Comparison of ENCODE assay signal across 22 mouse cellular contexts in genomic region chr13:41515749-41516148, GRCm38 (mm10). TPM values are rescaled to one million over a fixed set of nuclear protein-coding genes. Genes with fewer than 3 reads are reported as not detected.
A peak's percentile ranks its signal among the peaks of the same experiment; 100 is the strongest.
DNase-seq lines count a peak whose midpoint lies in the region; ATAC-seq and TF ChIP-seq lines count a peak whose summit lies in the region.
"Had no signal": no experiment of that assay in that cellular context is flagged by ENCODE, and none has a peak within 500 bp of the region (broad histone marks: within the 10 kb centered on the region; RNA-seq: fewer than 3 reads in every experiment).

No protein-coding gene starts in this region.

- no peaks in the 10 kb centered on the region for H3K79me2 ChIP-seq in CH12.LX (replicated peaks; ENCODE audit: control insufficient read depth, extremely low read depth, insufficient read depth, poor library complexity, severe bottlenecking)

- no peak overlapping the region for H3K4me2 ChIP-seq in CH12.LX (ENCODE audit: insufficient read depth, low read depth, poor library complexity, severe bottlenecking)
- H3K4me2 ChIP-seq in kidney, embryonic 14.5 days (replicated peaks; ENCODE audit: low read depth, low read length), result no peak overlapping the region
- H3K4me2 ChIP-seq: forebrain, embryonic 13.5 days; heart, embryonic 11.5 days; hindbrain, embryonic 12.5 days; hindbrain, embryonic 15.5 days had no signal

- no peaks in the 10 kb centered on the region for H3K9me3 ChIP-seq in CH12.LX (replicated peaks; ENCODE audit: low read length)
- no peaks in the 10 kb centered on the region for H3K9me3 ChIP-seq in kidney, embryonic 14.5 days (ENCODE audit: control insufficient read depth, low read length)
- H3K9me3 ChIP-seq: embryonic facial prominence, embryonic 13.5 days; forebrain, embryonic 10.5 days; forebrain, embryonic 13.5 days; G1E; hindbrain, embryonic 12.5 days; hindbrain, embryonic 15.5 days had no signal

- H3K27me3 ChIP-seq in CH12.LX (replicated peaks), result no peaks in the 10 kb centered on the region
- H3K27me3 ChIP-seq in kidney, embryonic 14.5 days (ENCODE audit: control insufficient read depth, insufficient read depth, low read length), result no peaks in the 10 kb centered on the region
- H3K27me3 ChIP-seq: forebrain, embryonic 13.5 days; hindbrain, embryonic 12.5 days; hindbrain, embryonic 15.5 days; Patski had no signal

- no peak for TF ChIP-seq RAD21 in CH12.LX (IDR thresholded peaks at IDR 0.05; ENCODE audit: low read depth, low read length)

- no peak overlapping the region for H3K9ac ChIP-seq in CH12.LX (ENCODE audit: insufficient read depth, low read depth)
- H3K9ac ChIP-seq in kidney, embryonic 14.5 days (ENCODE audit: low read depth, low read length), result no peak overlapping the region
- H3K9ac ChIP-seq: embryonic facial prominence, embryonic 13.5 days; forebrain, embryonic 13.5 days; hindbrain, embryonic 12.5 days; hindbrain, embryonic 15.5 days had no signal

- no peak overlapping the region for H3K4me3 ChIP-seq in CH12.LX (replicated peaks in 1 of 3; ENCODE audit: low read depth in 2 of 3, low read length in 2 of 3, poor library complexity in 1 of 3)
- no peak overlapping the region for H3K4me3 ChIP-seq in kidney, embryonic 14.5 days (ENCODE audit: low read length)
- H3K4me3 ChIP-seq: embryonic facial prominence, embryonic 13.5 days; forebrain, embryonic 10.5 days; forebrain, embryonic 13.5 days; hindbrain, embryonic 12.5 days; hindbrain, embryonic 15.5 days had no signal

- H3K27ac ChIP-seq in CH12.LX (ENCODE audit: insufficient read depth, low read depth), result no peak overlapping the region
- no peak overlapping the region for H3K27ac ChIP-seq in kidney, embryonic 14.5 days (ENCODE audit: low read depth, low read length)
- H3K27ac ChIP-seq: embryonic facial prominence, embryonic 13.5 days; forebrain, embryonic 10.5 days; forebrain, embryonic 13.5 days; hindbrain, embryonic 12.5 days; hindbrain, embryonic 15.5 days had no signal

- 79% methylated on average over 4 of the region's 4 CpGs for WGBS in kidney, embryonic 14.5 days

- ATAC-seq in granulocyte monocyte progenitor cell, adult 5-6 weeks (replicated peaks; ENCODE audit: poor library complexity, severe bottlenecking), result peak; percentile 77
- peak; percentile 64 for ATAC-seq in monocyte, adult 5-6 weeks (replicated peaks; ENCODE audit: insufficient number of reproducible peaks, low FRiP score, low TSS enrichment, poor library complexity, severe bottlenecking)
- ATAC-seq in kidney, embryonic 14.5 days (ENCODE audit: low FRiP score, low TSS enrichment), result no peak
- ATAC-seq: forebrain, embryonic 13.5 days; forebrain, embryonic 16.5 days; Patski had no signal

- H3K4me1 ChIP-seq in CH12.LX (ENCODE audit: control insufficient read depth in 1 of 2, insufficient read depth in 2 of 2), result peaks cover 7 to 34% of the 10 kb centered on the region in 2 experiments; a peak in 3 of 4 replicates
- peaks cover 18% of the 10 kb centered on the region; the same call in 1 of the 2 replicates for H3K4me1 ChIP-seq in kidney, embryonic 14.5 days (ENCODE audit: control insufficient read depth, insufficient read depth, low read length)
- H3K4me1 ChIP-seq: forebrain, embryonic 13.5 days; hindbrain, embryonic 15.5 days had no signal

- 0 out of 2 replicates have a peak, but pooled peaks have one; percentile 29 for TF ChIP-seq EP300 in CH12.LX (IDR thresholded peaks at IDR 0.05; ENCODE audit: low read length)

- in situ Hi-C loops in CH12.LX (cut with MboI; ENCODE audit: low pct_ligation_motif_present, low pct_unique_long_range_greater_than_20kb, low sequenced_read_pairs), result no loop called here

- TF ChIP-seq CTCF in CH12.LX (conservative IDR thresholded peaks at IDR 0.05 in 1 of 2, IDR thresholded peaks at IDR 0.05 in 1 of 2; ENCODE audit: low read depth in 2 of 2, low read length in 2 of 2), result no peak

- no peak for TF ChIP-seq POLR2A in CH12.LX (IDR thresholded peaks at IDR 0.05; ENCODE audit: low read depth, low read length)

- DNase-seq in CH12.LX (ENCODE audit: extremely low read depth), result peak; percentile 53
- no peak for DNase-seq in right cerebral cortex, postnatal 10 days (ENCODE audit: low spot score in 2 of 2)
- no peak for DNase-seq in neural tube, embryonic 10.5 days (ENCODE audit: extremely low spot score, low spot score)
- DNase-seq: adrenal gland, postnatal 10 days; adrenal gland, postnatal 36 days; cerebellum, adult 18-20 months; cerebellum, adult 9-10 months; cerebellum, postnatal 14 days; gastrocnemius, postnatal 10 days; gastrocnemius, postnatal 36 days had no signal

- H3K36me3 ChIP-seq in CH12.LX (replicated peaks in 1 of 2; ENCODE audit: control insufficient read depth in 1 of 2, insufficient read depth in 1 of 2, low read length in 1 of 2), result no peaks in the 10 kb centered on the region
- no peaks in the 10 kb centered on the region for H3K36me3 ChIP-seq in kidney, embryonic 14.5 days (ENCODE audit: control insufficient read depth, insufficient read depth, low read length)
- H3K36me3 ChIP-seq: embryonic facial prominence, embryonic 13.5 days; forebrain, embryonic 10.5 days; G1E; hindbrain, embryonic 12.5 days; hindbrain, embryonic 15.5 days had no signal

- dilution Hi-C loops in CH12.LX (cut with MboI; ENCODE audit: extremely low pct_ligation_motif_present, extremely low pct_unique_long_range_greater_than_20kb, low sequenced_read_pairs), result no loop called here

TF ChIP-seq in CH12.LX, 34 proteins besides CTCF, POLR2A, EP300 and RAD21:
- TF ChIP-seq JUND (conservative IDR thresholded peaks at IDR 0.05; ENCODE audit: low read depth, low read length), result peak; percentile 68; the same call in 1 of the 2 replicates
- TF ChIP-seq MAZ (IDR thresholded peaks at IDR 0.05; ENCODE audit: low read depth, low read length), result no peak

RNA-seq across cellular contexts. Expression of gene Nedd9, which starts 28.6 kb away (rescaled TPM):
- 42.5 and 46.5 TPM in 2 replicates for total RNA-seq in CH12.LX (2012; rRNA removed)
- total RNA-seq in CH12.LX (2014; rRNA removed), result 44.6 and 48.7 TPM in 2 replicates
- 41.3 and 54.1 TPM in 2 replicates for polyA plus RNA-seq in CH12.LX (2012; ENCODE audit: insufficient read length, low read depth)
- total RNA-seq in granulocyte monocyte progenitor cell, adult 5-6 weeks (2014; fragmentation: Nextera tagmentation), result 15.1 and 22.2 TPM in 2 replicates
- total RNA-seq in granulocyte monocyte progenitor cell, adult 5-6 weeks (2017), result 23.4 and 37.8 TPM in 2 replicates
- 272 to 357 TPM (median 343 TPM) in 3 replicates for total RNA-seq in monocyte, adult 5-6 weeks (2017)
- polyA plus RNA-seq in kidney, embryonic 14.5 days (2014; fragmentation: Nextera tagmentation; extraction: Ambion mirVana), result 16.8 and 24.9 TPM in 2 replicates
- polyA plus RNA-seq: G1E had no signal
